Mouse (Mus musculus): Measurements from ENCODE around the gene Pik3cg.

DNA sequence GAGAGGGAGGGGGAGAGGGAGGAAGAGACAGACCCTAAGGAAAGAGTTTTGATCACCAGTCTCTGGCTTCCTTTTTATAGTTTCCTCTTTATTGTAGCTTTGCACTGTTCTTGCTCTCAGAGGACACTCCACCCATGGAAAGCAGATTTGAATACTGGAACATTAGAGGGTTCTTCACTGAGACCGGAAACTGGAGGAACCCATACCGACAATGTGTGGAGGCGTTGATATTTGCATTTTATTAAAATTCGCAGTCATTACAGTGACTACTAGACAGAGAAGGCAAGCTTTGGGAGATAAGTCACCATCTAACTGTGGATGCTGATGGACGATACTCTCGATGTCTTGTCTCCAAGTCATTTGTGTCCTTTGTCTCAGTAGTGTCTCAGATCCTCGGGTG, 61.9 kb downstream of the Pik3cg start:
- TF ChIP-seq CTCF (IDR thresholded peaks at IDR 0.05; ENCODE audit: extremely low read depth, insufficient read depth, low read length): no peak
- TF ChIP-seq POLR2A (IDR thresholded peaks at IDR 0.05; ENCODE audit: extremely low read depth, insufficient read depth, low read length): no peak
